Mouse (Mus musculus) small intestine, adult 2 months (tissue): ENCODE results near the gene Atp9a. TPM values are rescaled to one million over a fixed set of nuclear protein-coding genes. Genes with fewer than 3 reads are reported as not detected.

ENCODE experiments used
- H3K27ac ChIP-seq: fragments of 200-500 bp; 2 replicates; pipeline ENCODE4 v1.5.1; 2012; ENCODE audit warnings: low read depth, low read length, control low read depth, inconsistent platforms; ENCODE audit not compliant: insufficient read depth
- H3K27me3 ChIP-seq: fragments of 200-500 bp; 2 replicates; pipeline ENCODE4 v1.6.1; 2012; ENCODE audit warnings: mild to moderate bottlenecking, moderate library complexity, low read length, inconsistent platforms; ENCODE audit not compliant: control insufficient read depth, insufficient read depth
- H3K36me3 ChIP-seq: fragments of 200-500 bp; 2 replicates; pipeline ENCODE4 v1.6.1; 2012; ENCODE audit warnings: mild to moderate bottlenecking, low read length, control low read depth, inconsistent platforms; ENCODE audit not compliant: control insufficient read depth, insufficient read depth
- H3K4me1 ChIP-seq: fragments of 200-500 bp; 2 replicates; pipeline ENCODE4 v1.6.1; 2012; ENCODE audit warnings: low read length, inconsistent platforms, mixed read lengths; ENCODE audit not compliant: control insufficient read depth, insufficient read depth, insufficient read length
- H3K4me3 ChIP-seq: fragments of 200-500 bp; 2 replicates; pipeline ENCODE4 v1.5.1; 2012; ENCODE audit warnings: low read depth, mild to moderate bottlenecking, control low read depth, inconsistent platforms, low read length, moderate library complexity
- CTCF ChIP-seq: fragments of 200-500 bp; IDR thresholded peaks from 2 replicates; pipeline ENCODE4 v1.5.1; 2012; ENCODE audit warnings: low read depth, mild to moderate bottlenecking, control low read depth, inconsistent platforms, low read length, moderate library complexity, mixed read lengths; ENCODE audit not compliant: insufficient replicate concordance, insufficient read length; ENCODE audit errors: extremely low read depth
- POLR2A ChIP-seq: fragments of 200-500 bp; IDR thresholded peaks from 2 replicates; pipeline ENCODE4 v1.6.1; 2012; ENCODE audit warnings: low read depth, mild to moderate bottlenecking, control low read depth, inconsistent platforms, low read length, moderate library complexity
- WGBS: fragments of 180-500 bp; shearing (Covaris S2); methylation state at CpG from one replicate; pipeline ENCODE4 v1.1.7; 2018; 5-methylcytosine and 5-hydroxymethylcytosine counted together
- polyA plus RNA-seq: library from polyadenylated mRNA; depleted of rRNA; stranded (reverse); fragments of >200 nt; gene quantifications from 2 replicates; pipeline ENCODE4 v1.2.3, GENCODE M21; 2012

Atp9a gene
- polyA plus RNA-seq, 1 experiment, result 196 TPM

DNA sequence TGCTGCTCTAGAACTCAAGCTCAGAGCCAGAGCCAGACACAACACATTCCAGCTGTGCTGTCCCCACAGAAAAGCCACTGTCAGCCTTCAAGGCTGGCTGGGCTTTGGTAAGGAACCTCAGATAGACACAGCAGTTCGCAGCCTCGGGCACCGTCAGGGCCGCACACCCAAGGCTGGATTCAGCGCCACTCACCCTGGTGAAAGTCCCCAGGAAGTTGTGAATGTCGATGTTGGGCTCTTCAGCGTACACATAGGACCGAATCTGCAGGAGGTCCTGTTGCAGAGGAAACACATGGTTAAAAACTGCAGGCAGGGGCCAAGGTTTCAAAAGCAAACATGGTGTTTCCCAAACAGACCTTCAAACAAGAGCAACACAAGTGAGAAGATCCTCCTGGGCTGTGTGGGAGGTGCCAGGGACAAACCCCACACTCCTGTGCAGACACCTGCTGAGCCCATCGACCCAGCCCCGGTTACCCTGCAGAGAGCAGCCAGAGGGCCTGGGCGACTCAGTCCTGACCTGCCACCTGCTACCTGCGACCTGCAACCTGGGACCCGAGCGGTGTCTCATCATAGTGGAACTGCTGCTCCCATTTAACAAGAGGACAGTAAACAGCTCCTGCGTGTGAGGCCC, 58.6 kb downstream of the Atp9a start:
- WGBS, result 61% methylated on average over 15 of the region's 15 CpGs
- H3K4me1 ChIP-seq, result no peaks in the 10 kb centered on the region
- peaks cover 42% of the 10 kb centered on the region for H3K36me3 ChIP-seq
- H3K4me3 ChIP-seq, result no peak overlapping the region
- no peak overlapping the region for H3K27ac ChIP-seq
- H3K27me3 ChIP-seq, result no peaks in the 10 kb centered on the region
- no peak for TF ChIP-seq POLR2A

DNA sequence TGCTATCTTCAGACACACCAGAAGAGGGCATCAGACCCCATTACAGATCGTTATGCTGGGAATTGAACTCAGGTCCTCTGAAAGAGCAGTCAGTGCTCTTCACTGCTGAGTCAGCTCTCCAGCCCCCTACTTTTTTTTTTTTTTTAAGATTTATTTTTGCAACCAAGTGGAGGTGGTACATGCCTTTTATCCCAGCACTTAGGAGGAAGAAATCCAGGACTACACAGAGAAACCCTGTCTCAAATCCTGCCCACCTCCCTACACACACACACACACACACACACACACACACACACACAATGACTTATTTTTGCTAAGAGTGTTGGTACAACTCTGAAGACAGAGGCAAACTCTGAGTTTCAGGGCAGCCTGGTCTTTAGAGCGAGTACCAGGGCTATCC, 59.5 kb downstream of the Atp9a start:
- no peaks in the 10 kb centered on the region for H3K27me3 ChIP-seq
- TF ChIP-seq CTCF (no peak), POLR2A (no peak)
- no peak overlapping the region for H3K27ac ChIP-seq
- no peak overlapping the region for H3K4me3 ChIP-seq
- peaks cover 6% of the 10 kb centered on the region for H3K4me1 ChIP-seq
- WGBS, result 79% methylated on average over 2 of the region's 2 CpGs
- peaks cover 37% of the 10 kb centered on the region for H3K36me3 ChIP-seq

DNA sequence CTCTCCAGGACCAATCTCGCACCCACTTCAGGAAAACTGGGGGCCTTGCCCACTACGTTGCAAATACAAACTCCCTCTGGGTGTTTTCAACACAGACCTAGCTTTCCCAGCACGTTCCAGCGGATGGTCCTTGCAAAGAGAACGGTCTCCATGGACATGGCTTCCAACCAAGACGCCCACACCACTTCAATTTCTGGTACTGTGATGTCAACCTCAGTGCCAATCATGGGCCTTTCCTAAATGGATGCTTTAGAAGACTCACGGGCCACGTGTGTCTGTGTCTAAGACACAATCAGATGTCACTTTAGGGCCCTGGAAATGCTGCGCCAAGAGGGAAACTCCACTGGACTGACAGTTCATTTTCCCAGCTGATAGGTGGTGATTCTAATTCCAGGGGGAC, 60.7 kb downstream of the Atp9a start:
- Histone ChIP-seq H3K27me3 (no peaks in the 10 kb centered on the region), H3K27ac (no peak overlapping the region), H3K4me3 (no peak overlapping the region), H3K36me3 (peaks cover 32% of the 10 kb centered on the region), H3K4me1 (peaks cover 11% of the 10 kb centered on the region)
- no peak for TF ChIP-seq POLR2A
- WGBS, result 96% methylated on average over 9 of the region's 9 CpGs

DNA sequence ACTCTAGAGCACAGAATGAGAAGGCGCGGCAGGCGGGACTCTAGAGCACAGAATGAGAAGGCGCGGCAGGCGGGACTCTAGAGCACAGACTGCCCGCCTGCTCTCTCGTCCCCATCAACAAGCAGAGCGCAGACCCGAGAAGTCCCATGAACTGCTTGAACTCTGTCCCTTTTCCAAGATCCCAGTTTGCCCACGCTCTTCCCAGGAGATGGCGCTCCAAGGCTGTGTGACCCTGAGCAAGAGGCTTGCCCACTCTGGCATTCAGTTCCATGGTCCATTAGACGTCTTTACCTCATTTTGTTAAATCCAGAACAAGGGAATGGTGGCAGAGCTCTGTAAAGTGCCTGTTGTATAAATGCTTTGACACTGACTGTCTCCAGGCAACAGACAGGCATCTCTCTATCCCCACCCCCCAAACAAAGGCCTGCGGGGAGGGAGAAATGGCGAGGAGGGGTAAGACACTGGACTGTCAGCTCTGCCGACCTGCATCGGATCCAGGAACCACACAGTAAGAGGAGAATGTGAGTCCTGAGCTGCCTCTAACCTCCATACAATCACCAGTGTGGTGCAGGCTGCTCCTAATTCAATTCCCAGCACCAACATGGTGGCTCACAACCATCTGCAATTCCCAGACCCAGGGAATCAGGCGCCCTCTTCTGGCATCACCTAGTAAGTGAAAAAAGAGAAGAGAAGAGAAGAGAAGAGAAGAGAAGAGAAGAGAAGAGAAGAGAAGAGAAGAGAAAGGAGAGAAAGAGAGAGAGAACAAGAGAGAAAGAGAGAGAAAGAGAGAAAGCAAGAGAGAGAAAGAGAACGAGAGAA, 62.6 kb downstream of the Atp9a start:
- no peak for TF ChIP-seq POLR2A
- no peak for TF ChIP-seq CTCF
- H3K4me3 ChIP-seq, result no peak overlapping the region
- 89% methylated on average over 19 of the region's 19 CpGs for WGBS
- H3K27me3 ChIP-seq, result no peaks in the 10 kb centered on the region
- no peak overlapping the region for H3K27ac ChIP-seq
- peaks cover 11% of the 10 kb centered on the region for H3K4me1 ChIP-seq
- peaks cover 40% of the 10 kb centered on the region for H3K36me3 ChIP-seq

DNA sequence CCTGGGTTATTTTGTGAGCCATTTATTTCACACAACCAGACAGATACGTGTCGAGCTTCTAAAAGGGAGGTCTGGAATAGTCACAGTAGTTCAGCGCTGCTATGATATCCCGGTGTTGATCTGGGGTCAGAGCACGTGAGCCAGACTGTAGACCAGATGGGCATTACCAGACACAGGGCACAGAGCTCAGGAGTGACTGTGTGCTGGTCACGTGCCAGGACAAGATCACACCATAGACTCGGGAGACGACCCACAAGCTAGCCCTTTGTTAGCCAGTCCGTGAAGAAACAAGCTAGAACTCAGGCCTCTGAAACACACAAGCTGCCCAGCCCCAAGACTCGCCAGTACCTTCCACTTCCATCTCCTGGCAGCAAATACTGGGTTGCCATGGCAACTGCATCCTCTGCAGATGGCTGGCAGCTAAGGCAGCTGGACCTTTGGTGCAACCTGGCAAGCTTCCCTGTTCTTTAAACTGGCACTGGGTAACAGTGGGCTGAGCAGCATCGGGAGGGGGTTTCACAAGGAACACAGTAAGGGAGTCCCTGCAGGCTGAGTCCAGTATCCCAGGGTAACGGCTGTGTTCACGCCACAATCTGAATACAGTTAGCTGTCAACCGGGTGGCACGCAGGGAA, 63.4 kb downstream of the Atp9a start:
- no peaks in the 10 kb centered on the region for H3K27me3 ChIP-seq
- TF ChIP-seq POLR2A (no peak), CTCF (no peak)
- H3K4me3 ChIP-seq, result no peak overlapping the region
- WGBS, result 92% methylated on average over 15 of the region's 15 CpGs
- H3K27ac ChIP-seq, result no peak overlapping the region
- H3K36me3 ChIP-seq, result peaks cover 42% of the 10 kb centered on the region
- H3K4me1 ChIP-seq, result peaks cover 11% of the 10 kb centered on the region

DNA sequence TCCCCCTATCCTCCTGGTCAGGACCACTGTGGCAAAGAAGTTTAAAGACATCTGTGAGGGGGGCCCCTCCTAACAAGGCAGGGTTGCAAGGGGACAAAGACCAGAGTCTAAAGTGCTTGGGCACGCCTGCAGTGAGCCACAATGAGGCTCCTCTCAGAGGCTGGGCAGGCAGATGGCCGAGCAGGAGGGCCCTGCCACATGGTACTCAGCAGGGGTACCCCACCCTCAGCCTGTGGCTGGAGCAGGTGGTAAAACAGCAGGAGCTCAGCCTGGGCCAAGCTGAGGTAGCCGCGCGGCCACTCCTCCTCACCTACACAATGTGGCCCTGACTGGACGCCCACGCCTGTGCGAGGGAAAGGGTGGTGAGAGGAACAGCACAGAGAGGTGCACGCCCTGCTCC, 64.6 kb downstream of the Atp9a start:
- Histone ChIP-seq H3K27me3 (no peaks in the 10 kb centered on the region), H3K4me3 (no peak overlapping the region), H3K36me3 (peaks cover 44% of the 10 kb centered on the region), H3K4me1 (peaks cover 11% of the 10 kb centered on the region), H3K27ac (no peak overlapping the region)
- TF ChIP-seq CTCF (no peak), POLR2A (no peak)
- WGBS, result 28% methylated on average over 9 of the region's 9 CpGs

DNA sequence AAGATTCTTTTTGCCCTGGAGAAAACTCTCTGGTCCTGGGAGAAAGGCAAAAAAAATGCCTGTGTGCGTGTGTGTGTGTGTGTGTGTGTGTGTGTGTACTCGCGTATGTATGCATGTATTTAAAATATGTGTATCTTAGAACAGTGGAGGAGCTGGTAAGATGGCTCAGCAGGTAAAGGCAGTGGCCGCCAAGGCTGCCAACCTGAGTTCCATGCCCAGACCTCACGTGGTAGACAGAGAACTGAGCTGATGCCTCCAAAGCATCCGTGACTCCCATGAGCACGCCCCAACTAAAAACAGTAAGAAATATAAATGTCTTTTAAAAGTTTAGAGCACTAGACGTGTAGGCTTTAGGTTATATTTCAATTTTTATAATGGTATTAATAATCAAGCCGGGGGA, 70.5 kb downstream of the Atp9a start:
- H3K4me3 ChIP-seq, result no peak overlapping the region
- no peaks in the 10 kb centered on the region for H3K4me1 ChIP-seq
- peaks cover 49% of the 10 kb centered on the region for H3K36me3 ChIP-seq
- WGBS, result 90% methylated on average over 9 of the region's 9 CpGs
- H3K27ac ChIP-seq, result no peak overlapping the region
- H3K27me3 ChIP-seq, result no peaks in the 10 kb centered on the region
- TF ChIP-seq POLR2A (no peak), CTCF (no peak)
